ENCODE assay signal across 27 mouse cellular contexts in genomic region chr6:114735054-114735453, GRCm38 (mm10).
DNase-seq lines count a peak whose midpoint lies in the region; ATAC-seq lines count a peak whose summit lies in the region.
"Had no signal": no experiment of that assay in that cellular context is flagged by ENCODE, and none has a peak within 500 bp of the region (broad histone marks: within the 10 kb centered on the region; RNA-seq: fewer than 3 reads in every experiment).

No protein-coding gene starts in this region.

- 93% methylated on average over 3 of the region's 3 CpGs for WGBS in forebrain, embryonic 10.5 days
- 84% methylated on average over 3 of the region's 3 CpGs for WGBS in forebrain, embryonic 12.5 days
- 88% methylated on average over 3 of the region's 3 CpGs for WGBS in hindbrain, embryonic 14.5 days

- peak overlapping the region; percentile 15; the same call in 1 of the 2 replicates for H3K27ac ChIP-seq in forebrain, embryonic 10.5 days
- no peak overlapping the region for H3K27ac ChIP-seq in forebrain, embryonic 12.5 days
- H3K27ac ChIP-seq in hindbrain, embryonic 14.5 days, result no peak overlapping the region
- H3K27ac ChIP-seq: heart, adult 2 months; heart, embryonic 10.5 days; heart, embryonic 13.5 days; hindbrain, embryonic 12.5 days; intestine, embryonic 15.5 days had no signal

- H3K4me3 ChIP-seq in forebrain, embryonic 10.5 days, result no peak overlapping the region
- no peak overlapping the region for H3K4me3 ChIP-seq in forebrain, embryonic 12.5 days (replicated peaks)
- no peak overlapping the region for H3K4me3 ChIP-seq in hindbrain, embryonic 14.5 days (replicated peaks; ENCODE audit: low read length)
- H3K4me3 ChIP-seq: embryonic facial prominence, embryonic 10.5 days; embryonic facial prominence, embryonic 13.5 days; erythroblast, embryonic 14.5 days; heart, adult 2 months; heart, embryonic 10.5 days; heart, embryonic 13.5 days; hindbrain, embryonic 12.5 days; intestine, embryonic 15.5 days had no signal

- ATAC-seq in forebrain, embryonic 12.5 days (ENCODE audit: low FRiP score), result no peak
- ATAC-seq in hindbrain, embryonic 14.5 days (ENCODE audit: low FRiP score), result no peak
- ATAC-seq: forebrain, embryonic 14.5 days; forebrain, postnatal 0 days; hindbrain, embryonic 16.5 days; intestine, embryonic 15.5 days; Patski had no signal

- DNase-seq in adrenal gland, adult 2 months, result peak; percentile 47
- no peak for DNase-seq in adrenal gland, postnatal 25 days
- no peak for DNase-seq in forebrain, embryonic 10.5 days (ENCODE audit: extremely low spot score, low spot score)
- DNase-seq in Muller cell, postnatal 12 days (ENCODE audit: inconsistent ontology term), result peak; percentile 51
- no peak for DNase-seq in hindbrain, embryonic 14.5 days (ENCODE audit: low spot score)
- DNase-seq: cerebellum, adult 11-12 months; cerebellum, adult 8-10 months; cerebellum, postnatal 10 days; cerebellum, postnatal 36 days; embryo, embryonic 11 days; forebrain, postnatal 0 days; gastrocnemius, postnatal 25 days; heart, adult 2 months; heart, postnatal 14 days; kidney, adult 11 months; kidney, adult 8-10 months had no signal

- peaks cover 4% of the 10 kb centered on the region; the same call in 1 of the 2 replicates for H3K36me3 ChIP-seq in forebrain, embryonic 10.5 days (replicated peaks)
- H3K36me3 ChIP-seq in forebrain, embryonic 12.5 days (replicated peaks), result no peaks in the 10 kb centered on the region; the same call in 1 of the 2 replicates
- no peaks in the 10 kb centered on the region for H3K36me3 ChIP-seq in hindbrain, embryonic 14.5 days (replicated peaks; ENCODE audit: control insufficient read depth, insufficient read depth)
- H3K36me3 ChIP-seq: heart, embryonic 13.5 days; intestine, embryonic 15.5 days had no signal

- no peak overlapping the region for H3K9ac ChIP-seq in forebrain, embryonic 12.5 days
- no peak overlapping the region for H3K9ac ChIP-seq in hindbrain, embryonic 14.5 days
- H3K9ac ChIP-seq: embryonic facial prominence, embryonic 13.5 days; forebrain, postnatal 0 days; heart, embryonic 13.5 days; hindbrain, embryonic 12.5 days; intestine, embryonic 15.5 days had no signal

- peaks cover 32% of the 10 kb centered on the region for H3K27me3 ChIP-seq in forebrain, embryonic 10.5 days (ENCODE audit: poor library complexity, severe bottlenecking)
- peaks cover 5% of the 10 kb centered on the region; the same call in 1 of the 2 replicates for H3K27me3 ChIP-seq in forebrain, embryonic 12.5 days
- no peaks in the 10 kb centered on the region for H3K27me3 ChIP-seq in hindbrain, embryonic 14.5 days (ENCODE audit: control insufficient read depth, insufficient read depth, low read length)
- H3K27me3 ChIP-seq: intestine, embryonic 15.5 days; Patski had no signal

- H3K9me3 ChIP-seq in forebrain, embryonic 10.5 days, result no peaks in the 10 kb centered on the region
- 0 out of 2 replicates have a peak, but pooled peaks cover under 1% of the 10 kb centered on the region for H3K9me3 ChIP-seq in forebrain, embryonic 12.5 days
- H3K9me3 ChIP-seq in hindbrain, embryonic 14.5 days (ENCODE audit: control insufficient read depth, low read length), result no peaks in the 10 kb centered on the region
- H3K9me3 ChIP-seq: embryonic facial prominence, embryonic 10.5 days; embryonic facial prominence, embryonic 13.5 days; heart, embryonic 10.5 days; heart, embryonic 13.5 days; hindbrain, embryonic 12.5 days; intestine, embryonic 15.5 days had no signal

- no peak overlapping the region for H3K4me2 ChIP-seq in forebrain, embryonic 12.5 days
- no peak overlapping the region for H3K4me2 ChIP-seq in hindbrain, embryonic 14.5 days (replicated peaks)
- H3K4me2 ChIP-seq: embryonic facial prominence, embryonic 13.5 days; heart, embryonic 13.5 days; hindbrain, embryonic 12.5 days; intestine, embryonic 15.5 days had no signal

- peaks cover 18% of the 10 kb centered on the region for H3K4me1 ChIP-seq in forebrain, embryonic 10.5 days
- H3K4me1 ChIP-seq in forebrain, embryonic 12.5 days, result peaks cover 17% of the 10 kb centered on the region
- peaks cover 5% of the 10 kb centered on the region for H3K4me1 ChIP-seq in hindbrain, embryonic 14.5 days (replicated peaks; ENCODE audit: control insufficient read depth, insufficient read depth, low read length)
- H3K4me1 ChIP-seq: intestine, embryonic 15.5 days had no signal

Comparison
In these comparisons a context has a peak if more than half of its experiments do, and no peak if none do; other contexts are left out.
1. DNase-seq: peak in adrenal gland, adult 2 months (single experiment) and Muller cell, postnatal 12 days (single experiment); none in adrenal gland, postnatal 25 days (single experiment), forebrain, embryonic 10.5 days (single experiment) and hindbrain, embryonic 14.5 days (single experiment).